Mouse (Mus musculus) limb, embryonic 15.5 days (tissue): ENCODE results near the gene Pask. TPM values are rescaled to one million over a fixed set of nuclear protein-coding genes. Genes with fewer than 3 reads are reported as not detected.

ENCODE experiments used
- ATAC-seq: fragments of 200-750 bp; cut with Nextera tagmentation; 2 replicates; pipeline ENCODE4 v1.8.0; 2017; ENCODE audit warnings: low read depth, moderate TSS enrichment; ENCODE audit not compliant: insufficient number of reproducible peaks, low FRiP score, low TSS enrichment
- H3K27ac ChIP-seq: fragments of 300-500 bp; sonication (generic); 2 replicates; pipeline ENCODE4 v1.5.1; 2015; ENCODE audit warnings: moderate library complexity, mild to moderate bottlenecking, inconsistent platforms
- H3K27me3 ChIP-seq: fragments of 300-500 bp; sonication (generic); 2 replicates; pipeline ENCODE4 v1.6.1; 2015; ENCODE audit warnings: inconsistent platforms
- H3K36me3 ChIP-seq: fragments of 300-500 bp; sonication (generic); 2 replicates; pipeline ENCODE4 v1.6.1; 2015; ENCODE audit warnings: inconsistent platforms
- H3K4me1 ChIP-seq: fragments of 300-500 bp; sonication (generic); 2 replicates; pipeline ENCODE4 v1.6.1; 2015; ENCODE audit warnings: inconsistent platforms
- H3K4me2 ChIP-seq: fragments of 300-500 bp; sonication (generic); 2 replicates; pipeline ENCODE4 v1.6.1; 2015; ENCODE audit warnings: mild to moderate bottlenecking, inconsistent platforms
- H3K4me3 ChIP-seq: fragments of 300-500 bp; sonication (generic); 2 replicates; pipeline ENCODE4 v1.5.1; 2015; ENCODE audit warnings: mild to moderate bottlenecking, inconsistent platforms
- H3K9ac ChIP-seq: fragments of 300-500 bp; sonication (generic); 2 replicates; pipeline ENCODE4 v1.6.1; 2015; ENCODE audit warnings: inconsistent platforms
- H3K9me3 ChIP-seq: fragments of 300-500 bp; sonication (generic); 2 replicates; pipeline ENCODE4 v1.6.1; 2016; ENCODE audit warnings: inconsistent platforms
- WGBS: fragments of 180-500 bp; shearing (Covaris S2); methylation state at CpG from one replicate; pipeline ENCODE4 v1.1.7; 2015; 5-methylcytosine and 5-hydroxymethylcytosine counted together
- polyA plus RNA-seq: library from polyadenylated mRNA; unstranded; fragments of >200 nt; fragmentation: Nextera tagmentation; extraction: Ambion mirVana; gene quantifications from 2 replicates; pipeline ENCODE4 v1.2.1, GENCODE M21; 2015

The Pask gene
- polyA plus RNA-seq: 12.3 and 13.1 TPM in 2 replicates

- Histone ChIP-seq H3K4me2 (peak within 1 kb of the TSS; percentile 84), H3K4me1 (peaks cover 14% of the 10 kb centered on the region), H3K9me3 (no peaks in the 10 kb centered on the region), H3K27ac (peak within 1 kb of the TSS; percentile 79), H3K4me3 (peak within 1 kb of the TSS; percentile 98), H3K27me3 (no peaks in the 10 kb centered on the region), H3K36me3 (peaks cover 13% of the 10 kb centered on the region), H3K9ac (peak within 1 kb of the TSS; percentile 87)
- WGBS: under 1% methylated on average over 63 of the region's 63 CpGs
- peak; percentile 97 for ATAC-seq
These were observed at the start of gene Pask, which contains the start of gene Ppp1r7 for GRCm38 (mm10) chr1:93342648-93343503. Gene Pask (minus strand): TSS chr1:93343482. Gene Ppp1r7 (plus strand): TSS chr1:93342854.

- no peak overlapping the region for H3K4me2 ChIP-seq
- no peak overlapping the region for H3K4me3 ChIP-seq
- H3K27ac ChIP-seq: no peak overlapping the region
- no peaks in the 10 kb centered on the region for H3K27me3 ChIP-seq
- H3K9ac ChIP-seq: no peak overlapping the region
- H3K36me3 ChIP-seq: no peaks in the 10 kb centered on the region
- no peaks in the 10 kb centered on the region for H3K9me3 ChIP-seq
- no peak for ATAC-seq
- H3K4me1 ChIP-seq: no peaks in the 10 kb centered on the region
- WGBS: 47% methylated on average over 2 of the region's 2 CpGs
These were observed 45.6 kb upstream of the Pask start for GRCm38 (mm10) chr1:93388906-93389305.

- no peak for ATAC-seq
- no peak overlapping the region for H3K4me3 ChIP-seq
- no peaks in the 10 kb centered on the region for H3K9me3 ChIP-seq
- no peak overlapping the region for H3K9ac ChIP-seq
- 55% methylated on average over 2 of the region's 2 CpGs for WGBS
- no peaks in the 10 kb centered on the region for H3K36me3 ChIP-seq
- H3K4me1 ChIP-seq: no peaks in the 10 kb centered on the region
- H3K27ac ChIP-seq: no peak overlapping the region
- H3K27me3 ChIP-seq: no peaks in the 10 kb centered on the region
- no peak overlapping the region for H3K4me2 ChIP-seq
These were observed 43.9 kb upstream of the Pask start for GRCm38 (mm10) chr1:93387198-93387597.

GRCm38 (mm10) chr1:93379117-93379516 is 35.8 kb upstream of the Pask start:
- Histone ChIP-seq H3K4me2 (no peak overlapping the region), H3K4me1 (no peaks in the 10 kb centered on the region), H3K27me3 (no peaks in the 10 kb centered on the region), H3K4me3 (no peak overlapping the region), H3K27ac (no peak overlapping the region), H3K36me3 (no peaks in the 10 kb centered on the region), H3K9me3 (no peaks in the 10 kb centered on the region), H3K9ac (no peak overlapping the region)
- no peak for ATAC-seq
- 82% methylated on average over 5 of the region's 5 CpGs for WGBS

GRCm38 (mm10) chr1:93377307-93377706 is 34.0 kb upstream of the Pask start:
- no peak for ATAC-seq
- H3K9ac ChIP-seq: no peak overlapping the region
- no peak overlapping the region for H3K4me2 ChIP-seq
- H3K36me3 ChIP-seq: no peaks in the 10 kb centered on the region
- 66% methylated on average over 5 of the region's 5 CpGs for WGBS
- H3K27ac ChIP-seq: no peak overlapping the region
- H3K9me3 ChIP-seq: no peaks in the 10 kb centered on the region
- H3K4me1 ChIP-seq: no peaks in the 10 kb centered on the region
- no peaks in the 10 kb centered on the region for H3K27me3 ChIP-seq
- no peak overlapping the region for H3K4me3 ChIP-seq

- 0 out of 2 replicates have a peak, but pooled peaks have one; percentile 8 for ATAC-seq
- Histone ChIP-seq H3K9ac (no peak within 1 kb of the TSS), H3K4me3 (no peak within 1 kb of the TSS), H3K27me3 (no peaks in the 10 kb centered on the region), H3K36me3 (no peaks in the 10 kb centered on the region), H3K4me2 (no peak within 1 kb of the TSS), H3K9me3 (no peaks in the 10 kb centered on the region), H3K27ac (no peak within 1 kb of the TSS), H3K4me1 (no peaks in the 10 kb centered on the region)
- 47% methylated on average over 4 of the region's 4 CpGs for WGBS
These were observed 30.4 kb upstream of the Pask start, which contains the start of gene Ano7 for GRCm38 (mm10) chr1:93373665-93374064. Gene Ano7 (plus strand): TSS chr1:93373930.

GRCm38 (mm10) chr1:93365641-93366040 is 22.4 kb upstream of the Pask start:
- Histone ChIP-seq H3K4me2 (no peak overlapping the region), H3K4me3 (no peak overlapping the region), H3K9me3 (no peaks in the 10 kb centered on the region), H3K27me3 (no peaks in the 10 kb centered on the region), H3K36me3 (peaks cover 61% of the 10 kb centered on the region), H3K27ac (no peak overlapping the region), H3K4me1 (no peaks in the 10 kb centered on the region), H3K9ac (no peak overlapping the region)
- WGBS: 91% methylated on average over 6 of the region's 6 CpGs
- no peak for ATAC-seq

GRCm38 (mm10) chr1:93362661-93363060 is 19.4 kb upstream of the Pask start:
- peaks cover 82% of the 10 kb centered on the region for H3K36me3 ChIP-seq
- no peaks in the 10 kb centered on the region for H3K9me3 ChIP-seq
- no peak for ATAC-seq
- H3K27ac ChIP-seq: no peak overlapping the region
- H3K9ac ChIP-seq: no peak overlapping the region
- H3K4me2 ChIP-seq: no peak overlapping the region
- H3K4me1 ChIP-seq: no peaks in the 10 kb centered on the region
- WGBS: 84% methylated on average over 4 of the region's 4 CpGs
- no peaks in the 10 kb centered on the region for H3K27me3 ChIP-seq
- no peak overlapping the region for H3K4me3 ChIP-seq

GRCm38 (mm10) chr1:93352724-93353123 is 9.4 kb upstream of the Pask start:
- Histone ChIP-seq H3K9ac (no peak overlapping the region), H3K9me3 (no peaks in the 10 kb centered on the region), H3K36me3 (peaks cover 79% of the 10 kb centered on the region), H3K27ac (no peak overlapping the region), H3K4me2 (no peak overlapping the region), H3K4me1 (no peaks in the 10 kb centered on the region), H3K27me3 (no peaks in the 10 kb centered on the region), H3K4me3 (no peak overlapping the region)
- WGBS: 83% methylated on average over 2 of the region's 2 CpGs
- ATAC-seq: no peak

- Histone ChIP-seq H3K27me3 (no peaks in the 10 kb centered on the region), H3K4me3 (no peak overlapping the region), H3K27ac (no peak overlapping the region), H3K9me3 (no peaks in the 10 kb centered on the region), H3K4me2 (no peak overlapping the region), H3K36me3 (peaks cover 65% of the 10 kb centered on the region), H3K4me1 (peaks cover under 1% of the 10 kb centered on the region), H3K9ac (no peak overlapping the region)
- no peak for ATAC-seq
- WGBS: 49% methylated on average over 4 of the region's 4 CpGs
These were observed 6.4 kb upstream of the Pask start for GRCm38 (mm10) chr1:93349701-93350100.

GRCm38 (mm10) chr1:93347176-93347575 is 3.9 kb upstream of the Pask start:
- Histone ChIP-seq H3K27ac (no peak overlapping the region), H3K27me3 (no peaks in the 10 kb centered on the region), H3K4me2 (no peak overlapping the region), H3K36me3 (peaks cover 43% of the 10 kb centered on the region), H3K4me1 (peaks cover 8% of the 10 kb centered on the region), H3K4me3 (no peak overlapping the region), H3K9me3 (no peaks in the 10 kb centered on the region), H3K9ac (no peak overlapping the region)
- no peak for ATAC-seq
- 92% methylated on average over 5 of the region's 5 CpGs for WGBS

GRCm38 (mm10) chr1:93343504-93344047 is 294 bp upstream of the Pask start:
- H3K4me1 ChIP-seq: peaks cover 14% of the 10 kb centered on the region
- H3K27ac ChIP-seq: peak overlapping the region; percentile 79
- ATAC-seq: peak; percentile 92
- H3K27me3 ChIP-seq: no peaks in the 10 kb centered on the region
- WGBS: 0% methylated on average over 39 of the region's 39 CpGs
- peak overlapping the region; percentile 98 for H3K4me3 ChIP-seq
- H3K9ac ChIP-seq: peak overlapping the region; percentile 87
- peaks cover 20% of the 10 kb centered on the region for H3K36me3 ChIP-seq
- no peaks in the 10 kb centered on the region for H3K9me3 ChIP-seq
- peak overlapping the region; percentile 84 for H3K4me2 ChIP-seq
